Mouse (Mus musculus) myocyte (in vitro differentiated cells): ENCODE results near the gene Ppard. TPM values are rescaled to one million over a fixed set of nuclear protein-coding genes. Genes with fewer than 3 reads are reported as not detected.

Experiments
- H3K27me3 ChIP-seq: one replicate; pipeline ENCODE4 v1.6.1; 2011; ENCODE audit not compliant: control insufficient read depth, insufficient read depth, insufficient read length
- H3K36me3 ChIP-seq: one replicate; pipeline ENCODE4 v1.6.1; 2011; ENCODE audit not compliant: control insufficient read depth, insufficient read depth
- H3K4me2 ChIP-seq: one replicate; pipeline ENCODE4 v1.6.1; 2011; ENCODE audit warnings: low read depth, control low read depth
- H3K4me3 ChIP-seq: one replicate; pipeline ENCODE4 v1.5.1; 2011; ENCODE audit warnings: mild to moderate bottlenecking, control low read depth, moderate library complexity
- H3K79me2 ChIP-seq: one replicate; pipeline ENCODE4 v1.6.1; 2011; ENCODE audit not compliant: control insufficient read depth, insufficient read depth
- H3ac ChIP-seq: one replicate; pipeline ENCODE4 v1.6.1; 2011; ENCODE audit not compliant: control insufficient read depth, insufficient read length
- CEBPB ChIP-seq: IDR thresholded peaks from 2 replicates; pipeline ENCODE4 v1.6.1; 2011; ENCODE audit warnings: mild to moderate bottlenecking, moderate library complexity; ENCODE audit not compliant: poor library complexity, insufficient read depth, severe bottlenecking
- E2F4 ChIP-seq: IDR thresholded peaks from one replicate; pipeline ENCODE4 v1.6.1; 2011; ENCODE audit warnings: mild to moderate bottlenecking, control low read depth, moderate library complexity; ENCODE audit not compliant: insufficient read depth
- MAX ChIP-seq: IDR thresholded peaks from one replicate; pipeline ENCODE4 v1.6.1; 2011; ENCODE audit warnings: low read depth, mild to moderate bottlenecking, control low read depth
- MYOD1 ChIP-seq, 3 experiments: IDR thresholded peaks; one replicate each; pipeline ENCODE4 v1.6.1; 2011; ENCODE audit warnings: control low read depth in 2 of 3, low read depth in 2 of 3, mild to moderate bottlenecking in 2 of 3, moderate library complexity in 1 of 3; ENCODE audit not compliant: insufficient read length in 2 of 3, control insufficient read depth in 1 of 3
- MYOG ChIP-seq, 3 experiments: IDR thresholded peaks; one replicate each; pipeline ENCODE4 v1.6.1; 2011; ENCODE audit warnings: control low read depth in 2 of 3, low read depth in 2 of 3, mild to moderate bottlenecking in 2 of 3; ENCODE audit not compliant: insufficient read length in 2 of 3, control insufficient read depth in 1 of 3, insufficient read depth in 1 of 3
- POLR2A ChIP-seq: IDR thresholded peaks from one replicate; pipeline ENCODE4 v1.6.1; 2011; ENCODE audit warnings: low read depth, mild to moderate bottlenecking, control low read depth, moderate library complexity; ENCODE audit not compliant: insufficient read length
- POLR2AphosphoS2 ChIP-seq: IDR thresholded peaks from one replicate; pipeline ENCODE4 v1.6.1; 2011; ENCODE audit warnings: low read depth, control low read depth; ENCODE audit not compliant: insufficient read length
- REST ChIP-seq: IDR thresholded peaks from one replicate; pipeline ENCODE4 v1.6.1; 2011; ENCODE audit warnings: mild to moderate bottlenecking, control low read depth, moderate library complexity; ENCODE audit not compliant: insufficient read depth, insufficient read length
- SRF ChIP-seq: IDR thresholded peaks from one replicate; pipeline ENCODE4 v1.6.1; 2011; ENCODE audit warnings: low read depth; ENCODE audit not compliant: control insufficient read depth, insufficient read length
- TCF12 ChIP-seq: IDR thresholded peaks from one replicate; pipeline ENCODE4 v1.6.1; 2011; ENCODE audit warnings: mild to moderate bottlenecking, control low read depth; ENCODE audit not compliant: poor library complexity, insufficient read depth, severe bottlenecking
- TCF3 ChIP-seq: IDR thresholded peaks from one replicate; pipeline ENCODE4 v1.6.1; 2011; ENCODE audit warnings: low read depth, control low read depth; ENCODE audit not compliant: insufficient read length
- USF1 ChIP-seq: IDR thresholded peaks from one replicate; pipeline ENCODE4 v1.6.1; 2011; ENCODE audit warnings: low read depth, mild to moderate bottlenecking, control low read depth, moderate library complexity
- polyA plus RNA-seq: library from polyadenylated mRNA; unstranded; fragments of >200 nt; fragmentation: generic; extraction: Trizol; gene quantifications from one replicate; pipeline ENCODE4 v1.2.1, GENCODE M21; 2012; ENCODE audit warnings: missing spikeins

The Ppard gene
- polyA plus RNA-seq, 1 experiment: 32.6 TPM

GRCm38 (mm10) chr17:28300323-28300722 lies 67.8 kb downstream of the Ppard start:
- no peak overlapping the region for H3K4me3 ChIP-seq
- H3ac ChIP-seq: no peak overlapping the region
- no peaks in the 10 kb centered on the region for H3K79me2 ChIP-seq
- H3K36me3 ChIP-seq: no peaks in the 10 kb centered on the region
- H3K27me3 ChIP-seq: no peaks in the 10 kb centered on the region
- TF ChIP-seq MYOD1 (IDR thresholded peaks at IDR 0.05; ENCODE audit: control insufficient read depth in 1 of 3, insufficient read length in 2 of 3, low read depth in 2 of 3) (no peak), REST (no peak), SRF (no peak), MAX (no peak), CEBPB (no peak), TCF12 (no peak)
- H3K4me2 ChIP-seq: no peak overlapping the region

DNA sequence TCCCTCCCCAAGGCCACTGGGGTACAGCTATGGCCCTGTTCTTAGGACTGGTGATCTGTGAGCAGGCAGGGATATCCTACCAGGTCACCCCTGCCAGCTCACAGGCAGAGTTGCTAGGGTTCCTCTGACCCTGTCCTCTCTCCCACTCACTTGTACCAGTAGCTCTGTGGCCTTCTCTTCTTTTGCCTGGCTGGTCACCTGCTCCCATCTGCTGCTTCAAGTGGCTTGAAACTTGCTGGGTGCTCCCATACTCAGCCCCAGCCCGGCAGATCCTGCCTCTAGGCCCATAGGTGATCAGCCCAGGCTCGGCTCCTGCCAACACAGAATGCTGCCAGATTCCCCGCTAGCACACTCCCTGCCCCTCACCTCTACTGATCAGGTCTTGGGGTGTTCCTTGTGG lies 68.3 kb downstream of the Ppard start:
- H3K27me3 ChIP-seq: no peaks in the 10 kb centered on the region
- H3K79me2 ChIP-seq: no peaks in the 10 kb centered on the region
- TF ChIP-seq MAX (no peak), TCF12 (no peak), POLR2A (no peak), E2F4 (no peak), POLR2AphosphoS2 (no peak), TCF3 (no peak), MYOG (IDR thresholded peaks at IDR 0.05; ENCODE audit: control insufficient read depth in 1 of 3, insufficient read depth in 1 of 3, insufficient read length in 2 of 3, low read depth in 2 of 3) (no peak)
- H3ac ChIP-seq: no peak overlapping the region
- no peak overlapping the region for H3K4me2 ChIP-seq
- no peaks in the 10 kb centered on the region for H3K36me3 ChIP-seq
- H3K4me3 ChIP-seq: no peak overlapping the region

- no peaks in the 10 kb centered on the region for H3K27me3 ChIP-seq
- no peaks in the 10 kb centered on the region for H3K79me2 ChIP-seq
- no peak overlapping the region for H3ac ChIP-seq
- H3K4me3 ChIP-seq: no peak overlapping the region
- no peak overlapping the region for H3K4me2 ChIP-seq
- TF ChIP-seq TCF12 (no peak), REST (no peak), MYOD1 (IDR thresholded peaks at IDR 0.05; ENCODE audit: control insufficient read depth in 1 of 3, insufficient read length in 2 of 3, low read depth in 2 of 3) (no peak), MYOG (IDR thresholded peaks at IDR 0.05; ENCODE audit: control insufficient read depth in 1 of 3, insufficient read depth in 1 of 3, insufficient read length in 2 of 3, low read depth in 2 of 3) (no peak), POLR2AphosphoS2 (no peak), TCF3 (no peak), CEBPB (no peak), SRF (no peak)
- no peaks in the 10 kb centered on the region for H3K36me3 ChIP-seq
Observed at GRCm38 (mm10) chr17:28305172-28305571, 72.7 kb downstream of the Ppard start.

DNA sequence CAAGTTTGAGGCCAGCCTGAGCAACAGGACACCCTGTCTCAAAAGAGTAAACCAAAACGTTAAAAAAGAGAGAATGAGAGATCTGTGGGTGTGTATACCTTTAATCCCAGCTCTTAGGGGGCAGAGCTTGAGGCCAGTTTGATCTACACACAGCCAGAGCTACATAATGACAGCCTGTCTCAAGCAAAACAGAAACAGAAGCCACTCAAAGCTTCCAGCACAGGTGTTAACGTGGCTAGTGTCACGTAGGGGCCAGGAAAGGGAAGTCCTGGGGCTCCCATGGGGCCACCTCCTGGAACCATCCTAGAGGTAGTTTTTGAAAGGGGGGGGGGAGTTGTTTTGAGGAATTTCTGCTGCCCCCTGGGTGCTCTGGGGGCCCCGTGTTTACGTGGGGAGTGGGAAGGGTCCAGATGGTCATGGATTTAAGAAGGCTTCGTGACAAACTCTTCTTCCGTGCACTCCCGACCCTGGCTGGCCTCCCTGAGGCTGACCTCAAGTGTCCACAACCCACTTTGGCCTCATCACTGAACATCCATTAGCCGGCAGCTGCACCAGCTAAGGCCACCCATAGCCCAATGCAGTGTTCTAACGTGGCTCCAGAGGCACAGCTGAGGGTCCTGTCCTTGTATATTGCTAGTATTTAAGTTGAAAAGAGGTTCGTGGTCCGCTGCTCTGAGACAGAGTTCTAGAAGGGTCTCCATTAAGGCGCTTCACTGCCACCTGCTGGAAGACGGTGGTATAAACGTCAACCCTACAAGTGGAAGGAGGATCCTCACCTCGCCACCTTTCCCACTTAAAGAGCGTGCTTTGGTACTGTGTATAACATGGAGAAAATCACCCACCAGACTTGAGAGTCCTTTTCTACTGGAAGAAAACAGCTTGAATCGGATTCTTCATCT lies 76.0 kb downstream of the Ppard start:
- Histone ChIP-seq H3K4me3 (no peak overlapping the region), H3K36me3 (no peaks in the 10 kb centered on the region), H3K27me3 (no peaks in the 10 kb centered on the region), H3K4me2 (peak overlapping the region; percentile 75), H3K79me2 (no peaks in the 10 kb centered on the region), H3ac (no peak overlapping the region)
- no peak for TF ChIP-seq REST
- TF ChIP-seq TCF3: no peak
- no peak for TF ChIP-seq MAX
- TF ChIP-seq POLR2AphosphoS2: no peak

DNA sequence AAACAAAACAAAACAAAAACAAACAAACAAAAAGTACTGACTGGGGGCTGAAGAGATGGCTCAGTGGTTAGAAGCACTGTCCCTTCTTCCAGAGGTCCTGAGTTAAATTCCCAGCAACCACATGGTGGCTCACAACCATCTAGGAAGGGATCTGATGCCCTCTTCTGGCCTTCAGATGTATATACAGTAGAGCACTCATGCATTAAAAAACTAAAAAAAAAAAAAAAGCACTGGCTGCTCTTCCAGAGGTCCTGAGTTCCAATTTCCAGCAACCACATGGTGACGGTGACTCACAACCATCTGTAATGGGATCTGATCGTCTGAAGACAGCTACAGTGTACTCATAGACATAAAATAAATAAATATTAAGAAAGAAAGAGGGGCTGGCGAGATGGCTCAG lies 78.3 kb downstream of the Ppard start:
- TF ChIP-seq TCF3 (no peak), TCF12 (no peak), USF1 (no peak), POLR2A (no peak), REST (no peak), SRF (no peak), MYOD1 (IDR thresholded peaks at IDR 0.05; ENCODE audit: control insufficient read depth in 1 of 3, insufficient read length in 2 of 3, low read depth in 2 of 3) (no peak), CEBPB (no peak), MYOG (IDR thresholded peaks at IDR 0.05; ENCODE audit: control insufficient read depth in 1 of 3, insufficient read depth in 1 of 3, insufficient read length in 2 of 3, low read depth in 2 of 3) (no peak), E2F4 (no peak)
- no peaks in the 10 kb centered on the region for H3K27me3 ChIP-seq
- H3K4me3 ChIP-seq: no peak overlapping the region
- no peaks in the 10 kb centered on the region for H3K36me3 ChIP-seq
- no peak overlapping the region for H3ac ChIP-seq
- no peak overlapping the region for H3K4me2 ChIP-seq
- H3K79me2 ChIP-seq: peaks cover 15% of the 10 kb centered on the region
